Mouse (Mus musculus) layer of hippocampus, adult 18-20 months (tissue): ENCODE data around the gene Clec2h. TPM values are rescaled to one million over a fixed set of nuclear protein-coding genes. Genes with fewer than 3 reads are reported as not detected.

Experiments used
- total RNA-seq, 2 experiments: library from RNA; stranded (reverse); gene quantifications; 2 replicates each; pipeline ENCODE4 v1.2.3; 2021

Clec2h gene
- total RNA-seq, 2 experiments from 2014 or later: not detected

Other genes starting within 250 kb of the Clec2h start
- 10 to 100 TPM; 21.1 to 26.3 TPM for gene Itfg2, start 237.5 kb upstream of the Clec2h start, total RNA-seq
- 100 to 1,000 TPM; 123 to 132 TPM for gene Fkbp4, start 223.7 kb upstream of the Clec2h start, total RNA-seq
- not detected for gene Pzp, start 135.7 kb upstream of the Clec2h start, total RNA-seq
- 10 to 100 TPM in 1 of 2 experiments, 1 to 10 TPM in 1; 7.2 to 12.3 TPM for gene A2ml1, start 80.8 kb upstream of the Clec2h start, total RNA-seq
- gene Klrb1a, start 38.9 kb upstream of the Clec2h start, total RNA-seq: not detected
- not detected for gene Klrb1, start 60.7 kb downstream of the Clec2h start, total RNA-seq
- gene Klrb1c, start 126.8 kb downstream of the Clec2h start, total RNA-seq: not detected
- gene Gm44511, start 163.9 kb downstream of the Clec2h start, total RNA-seq: not detected
- not detected for gene Klrb1b, start 163.9 kb downstream of the Clec2h start, total RNA-seq
- not detected for gene Clec2i, start 225.2 kb downstream of the Clec2h start, total RNA-seq
- 1 to 10 TPM; 1.7 to 1.9 TPM for gene BC035044, start 228.7 kb downstream of the Clec2h start, total RNA-seq